Mouse (Mus musculus): ENCODE measurements around the gene Poldip2.
"Not testable (repeated sequence)": the region's sequence is repeated elsewhere in the genome, so short reads cannot be mapped to it uniquely, and the experiment has no call there.

The Poldip2 gene

DNA sequence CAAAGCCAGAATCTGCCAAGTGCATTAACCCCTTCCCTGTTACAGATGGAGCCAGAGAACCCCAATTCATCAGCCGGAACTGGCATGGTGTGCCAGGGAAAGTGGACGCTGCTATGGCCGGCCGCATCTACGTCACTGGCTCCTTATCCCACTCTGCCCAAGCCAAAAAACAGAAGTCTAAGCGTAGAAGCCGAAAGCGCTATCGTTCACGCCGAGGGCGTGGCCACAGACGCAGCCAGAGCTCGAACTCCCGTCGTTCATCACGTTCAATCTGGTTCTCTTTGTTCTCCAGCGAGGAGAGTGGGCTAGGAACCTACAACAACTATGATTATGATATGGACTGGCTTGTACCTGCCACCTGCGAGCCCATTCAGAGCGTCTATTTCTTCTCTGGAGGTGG is 10.5 kb upstream of the Poldip2 start:
- no peak for DNase-seq (ENCODE audit: low spot score in 2 of 2)

DNA sequence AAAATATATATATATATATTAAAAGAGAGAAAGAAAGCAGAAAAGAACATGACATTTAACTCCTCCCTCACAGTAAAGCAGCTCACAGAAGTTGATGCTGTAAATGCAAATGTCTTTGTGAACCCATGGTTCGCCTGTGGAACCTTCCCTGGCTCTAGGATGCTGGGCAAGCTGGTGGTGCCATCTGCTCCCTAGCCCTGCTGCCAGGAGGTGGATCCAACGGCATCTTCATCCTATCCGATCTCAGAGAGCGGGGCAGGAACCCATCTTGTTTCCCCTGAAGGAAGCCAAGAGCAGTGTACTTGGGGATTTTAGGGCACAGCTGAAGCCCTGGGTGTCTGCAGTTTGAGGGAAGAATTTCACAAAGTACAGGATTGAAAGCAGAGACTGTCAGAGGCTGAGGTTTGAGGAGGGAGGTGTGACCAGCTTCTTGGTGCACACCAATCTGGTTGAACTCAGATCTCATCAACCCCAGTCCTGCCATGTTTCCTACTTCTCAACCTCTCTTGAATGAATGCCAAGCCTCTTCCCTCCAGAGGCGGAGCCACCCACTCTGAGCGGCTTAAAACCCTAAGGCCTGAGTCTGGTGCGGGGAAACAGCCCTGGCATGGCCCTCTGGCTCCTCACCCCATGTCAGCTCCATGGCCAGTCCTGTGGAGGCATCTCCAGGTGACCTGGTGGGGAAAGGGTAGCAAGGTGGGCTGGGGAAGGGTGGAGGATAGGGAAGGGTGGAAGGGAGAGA is 8.9 kb upstream of the Poldip2 start, which contains the start of gene Sebox:
Gene Sebox (plus strand): TSS at position 539 of the 742 bp plus-strand sequence.
- DNase-seq (ENCODE audit: low spot score in 2 of 2) = no peak

DNA sequence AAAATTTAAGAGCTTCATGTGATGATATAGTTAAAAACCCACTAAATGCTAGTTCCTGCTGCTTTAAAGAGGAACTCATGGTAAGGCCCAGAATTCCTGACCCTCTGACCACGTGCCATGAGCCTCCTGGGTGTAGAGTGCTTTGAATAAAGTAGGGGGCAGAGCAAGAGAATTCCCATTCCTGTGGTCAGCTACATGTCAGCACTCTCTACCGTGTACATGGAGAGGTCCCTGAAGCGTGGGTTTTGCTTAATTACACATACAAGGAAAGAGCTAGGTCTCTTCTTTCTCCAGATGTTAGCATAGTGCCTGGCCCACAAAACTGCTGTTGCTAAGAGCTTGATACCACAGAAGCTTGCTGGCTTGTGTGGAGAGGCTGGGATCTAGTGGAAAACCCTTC is 6.6 kb upstream of the Poldip2 start:
- no peak for DNase-seq (ENCODE audit: low spot score in 2 of 2)

DNA sequence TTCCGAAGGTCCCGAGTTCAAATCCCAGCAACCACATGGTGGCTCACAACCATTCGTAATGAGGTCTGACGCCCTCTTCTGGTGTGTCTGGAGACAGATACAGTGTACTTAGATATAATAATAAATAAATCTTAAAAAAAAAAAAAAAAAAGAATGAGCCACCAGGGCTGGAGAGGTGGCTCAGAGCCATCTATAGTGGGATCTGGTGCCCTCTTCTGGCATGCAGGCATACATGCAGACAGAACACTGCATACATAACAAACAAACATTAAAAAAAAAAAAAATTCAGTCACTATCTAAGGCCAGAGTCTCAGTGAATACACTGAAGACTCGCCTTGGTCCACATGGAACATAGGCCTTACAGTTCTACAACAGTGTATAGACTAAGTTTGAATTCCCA is 2.8 kb upstream of the Poldip2 start:
- no peak for DNase-seq (ENCODE audit: low spot score in 2 of 2)

DNA sequence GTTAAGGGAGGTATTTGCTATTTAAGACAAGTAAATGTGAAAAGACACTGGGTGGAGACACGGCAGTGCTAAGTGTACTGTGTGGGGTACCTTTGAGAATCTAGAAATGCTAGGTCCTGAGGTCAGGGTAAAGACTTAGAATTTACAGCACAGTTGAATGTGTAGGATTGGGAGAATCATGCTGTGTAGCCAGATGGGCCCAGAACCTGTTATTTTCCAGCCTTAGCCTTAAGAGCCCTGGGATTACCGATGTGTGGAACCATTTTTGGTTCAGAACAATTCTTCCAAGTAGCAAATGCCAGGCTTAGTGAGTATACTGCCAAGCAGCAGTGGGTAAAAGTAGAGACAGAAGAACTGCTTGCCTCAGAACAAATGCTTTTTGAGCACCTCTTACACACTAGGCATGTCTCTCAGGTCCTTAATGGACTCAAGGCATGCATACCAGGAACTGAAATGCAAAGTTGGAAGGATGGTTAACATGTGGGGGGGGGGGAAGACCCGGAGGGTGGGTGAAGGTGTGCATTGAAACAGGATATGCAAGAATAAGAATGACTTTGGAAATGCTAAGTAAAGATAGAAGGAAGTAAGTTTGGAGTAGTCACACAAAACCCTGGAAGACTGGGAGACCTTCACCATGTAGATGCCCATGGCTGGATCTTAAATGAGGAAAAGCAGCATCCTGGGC is 1.3 kb downstream of the Poldip2 start:
- DNase-seq (ENCODE audit: low spot score in 2 of 2) = no peak

DNA sequence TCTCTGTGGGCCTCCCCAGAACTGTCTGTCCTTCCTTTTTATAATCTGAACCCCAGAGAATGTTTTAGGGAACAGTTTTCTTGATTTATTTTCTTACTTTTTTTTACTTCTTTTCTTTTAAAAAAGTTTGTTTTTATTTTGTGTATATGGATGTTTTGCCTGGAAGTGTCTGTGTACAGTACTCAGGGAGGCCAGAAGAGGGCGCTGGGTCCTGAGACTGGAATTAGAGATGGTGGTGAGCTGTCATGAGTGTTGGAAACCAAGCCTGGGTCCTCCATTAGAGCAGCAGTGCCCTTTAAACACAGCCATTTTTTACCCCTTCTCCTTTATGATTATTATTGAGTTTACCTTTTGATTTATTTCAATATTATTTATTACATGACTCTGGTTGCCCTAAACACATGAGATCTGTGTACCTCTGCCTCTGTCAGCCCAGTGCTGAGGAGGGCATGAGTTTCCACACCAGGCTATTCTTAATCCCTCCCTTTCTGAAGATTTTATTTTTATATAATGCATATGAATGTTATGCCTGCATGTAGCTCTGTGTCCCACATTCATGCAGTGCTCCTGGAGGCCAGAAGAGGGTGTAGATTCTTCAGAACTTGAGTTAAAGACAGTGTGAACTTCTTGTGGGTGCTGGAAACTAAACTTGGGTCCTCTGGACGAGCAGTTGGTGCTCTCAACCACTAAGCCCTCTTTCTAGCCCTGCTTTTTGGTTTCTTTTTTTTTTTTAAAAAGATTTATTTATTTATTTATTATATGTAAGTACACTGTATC is 3.7 kb downstream of the Poldip2 start:
- no peak for DNase-seq (ENCODE audit: low spot score in 2 of 2)

DNA sequence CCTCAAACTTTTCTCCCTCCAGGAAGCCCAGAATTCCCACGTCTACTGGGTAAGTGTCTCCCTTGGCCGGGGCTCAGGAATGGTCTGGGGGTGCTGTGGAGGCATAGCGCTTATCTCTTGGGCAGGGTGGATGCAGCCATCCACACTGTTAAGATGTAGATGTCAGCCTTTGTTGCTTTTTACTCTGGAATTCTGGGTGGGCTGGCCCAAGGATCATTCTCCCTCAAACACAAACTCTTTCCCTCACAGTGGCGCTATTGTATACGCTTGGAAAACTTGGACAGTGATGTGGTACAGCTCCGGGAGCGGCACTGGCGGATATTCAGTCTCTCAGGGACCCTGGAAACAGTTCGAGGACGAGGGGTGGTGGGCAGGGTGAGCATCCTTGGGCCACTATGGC is 6.9 kb downstream of the Poldip2 start:
- DNase-seq (ENCODE audit: low spot score in 2 of 2) = no peak

DNA sequence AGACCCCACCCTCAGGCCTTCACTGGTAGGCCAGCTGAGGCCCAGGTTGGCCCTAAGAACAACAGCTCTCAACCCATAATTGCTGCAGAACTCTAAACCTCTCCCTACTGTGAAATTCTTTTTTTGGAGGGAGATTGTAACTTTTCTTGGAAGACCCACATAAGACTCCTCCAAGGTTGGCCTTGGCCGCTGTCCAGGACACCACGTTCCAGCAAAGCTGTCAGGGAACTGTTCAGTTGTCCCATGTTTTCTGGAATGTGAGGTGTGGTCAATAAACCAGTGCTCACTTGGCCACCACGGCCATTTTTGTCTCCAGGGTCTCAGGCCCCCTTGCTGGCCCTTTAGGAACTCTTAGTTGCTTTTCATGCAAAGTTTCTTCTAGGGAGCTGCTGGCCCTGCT is 9.9 kb downstream of the Poldip2 start:
- no peak for DNase-seq (ENCODE audit: low spot score in 2 of 2)

DNA sequence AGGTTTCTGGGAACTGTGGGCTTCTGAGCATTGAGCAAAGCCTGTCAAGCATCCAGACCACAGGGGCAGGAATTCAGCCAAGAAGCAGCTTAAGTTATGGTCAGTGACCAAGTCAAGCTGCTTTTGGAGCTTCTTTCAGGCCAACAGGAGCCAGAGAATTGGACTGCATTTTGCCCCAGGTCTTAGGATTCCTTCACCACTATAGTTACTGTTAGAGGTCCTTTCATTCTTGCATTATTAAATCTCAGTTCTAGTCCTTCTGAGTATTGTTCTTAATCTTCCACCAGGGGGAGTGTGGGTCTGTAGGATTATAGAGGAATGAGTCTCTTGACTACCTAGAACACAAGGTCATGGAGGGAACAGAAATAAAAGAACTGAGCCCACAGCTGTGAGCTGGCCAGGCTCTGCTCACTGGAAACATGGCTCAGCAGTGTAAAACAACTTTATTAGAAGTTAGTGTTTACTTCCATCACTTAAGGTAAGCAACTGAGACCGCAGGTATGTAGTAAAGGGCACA is 10.5 kb downstream of the Poldip2 start:
- no peak for DNase-seq (ENCODE audit: low spot score in 2 of 2)

DNA sequence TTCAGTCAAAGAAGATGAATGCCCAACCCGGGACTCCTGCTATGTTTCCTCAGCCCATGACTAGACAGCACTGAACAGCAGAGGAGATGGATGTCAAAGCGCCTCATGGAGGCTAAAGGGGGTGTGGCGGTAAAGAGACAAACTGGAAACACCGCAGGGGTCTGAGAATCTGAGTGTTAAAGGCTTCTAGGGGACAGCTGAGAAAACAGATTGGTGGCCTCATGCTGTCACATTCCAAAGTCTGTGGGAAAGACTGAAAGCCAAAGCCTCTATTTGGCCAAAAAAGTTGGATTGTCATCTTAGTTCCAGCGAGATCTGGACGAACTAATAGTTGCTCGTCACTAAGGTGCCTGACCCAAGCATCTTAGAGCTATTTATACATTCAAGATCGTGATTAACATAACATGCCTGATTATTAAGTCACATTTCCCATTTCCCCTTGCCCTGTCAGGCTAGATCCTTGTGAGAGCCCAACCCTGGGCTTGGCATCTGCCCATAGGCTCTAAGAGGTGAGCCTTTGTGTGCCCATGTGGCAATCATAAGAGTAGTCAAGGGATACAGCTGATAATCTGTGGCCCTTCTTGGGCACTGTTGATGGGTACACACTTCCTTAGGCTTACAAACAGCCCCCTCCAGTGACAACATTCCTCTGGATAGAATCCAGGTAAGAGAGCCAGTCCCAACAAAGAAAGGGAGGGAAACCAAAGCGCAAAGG is 11.4 kb downstream of the Poldip2 start:
- DNase-seq (ENCODE audit: low spot score in 2 of 2) = no peak

DNA sequence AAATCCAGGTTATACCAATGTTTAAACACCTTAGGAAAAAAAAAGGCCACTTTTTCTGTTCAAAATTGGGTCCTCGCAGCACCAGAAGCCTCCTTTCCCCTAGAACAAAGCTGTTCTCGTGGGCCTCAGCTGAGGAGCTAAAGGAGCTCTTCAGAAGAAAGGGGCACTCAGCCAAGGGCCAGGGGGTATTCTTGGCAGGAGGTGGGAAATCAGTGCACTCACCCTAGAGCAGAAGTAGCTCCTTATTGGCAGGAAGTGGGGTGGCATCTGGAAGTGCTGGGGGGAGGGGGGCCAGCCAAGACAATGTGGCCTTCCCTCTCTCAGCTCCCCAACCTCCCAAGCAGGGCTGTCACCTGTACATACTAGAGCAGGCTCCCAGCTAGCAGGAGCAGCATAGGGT is 12.8 kb downstream of the Poldip2 start:
- no peak for DNase-seq (ENCODE audit: low spot score in 2 of 2)

DNA sequence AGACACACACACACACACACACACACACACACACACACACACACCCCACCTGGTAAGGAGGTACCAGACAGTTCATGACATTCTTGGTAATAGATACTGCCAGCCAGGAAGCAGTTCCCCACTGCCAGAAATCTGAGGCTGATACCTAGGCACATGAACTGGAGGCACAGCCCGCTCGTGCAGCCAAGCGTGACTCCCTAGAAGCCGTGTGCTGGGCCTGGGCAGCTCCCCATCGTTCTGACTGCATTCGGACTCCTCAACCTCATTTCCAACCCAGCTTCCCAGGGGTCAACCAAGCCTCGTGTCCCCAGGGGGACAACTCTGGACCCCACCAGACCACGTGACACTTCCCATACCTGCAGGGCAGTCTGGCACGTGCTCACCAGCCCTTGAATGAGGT is 16.7 kb downstream of the Poldip2 start:
- no peak for DNase-seq (ENCODE audit: low spot score in 2 of 2)

DNA sequence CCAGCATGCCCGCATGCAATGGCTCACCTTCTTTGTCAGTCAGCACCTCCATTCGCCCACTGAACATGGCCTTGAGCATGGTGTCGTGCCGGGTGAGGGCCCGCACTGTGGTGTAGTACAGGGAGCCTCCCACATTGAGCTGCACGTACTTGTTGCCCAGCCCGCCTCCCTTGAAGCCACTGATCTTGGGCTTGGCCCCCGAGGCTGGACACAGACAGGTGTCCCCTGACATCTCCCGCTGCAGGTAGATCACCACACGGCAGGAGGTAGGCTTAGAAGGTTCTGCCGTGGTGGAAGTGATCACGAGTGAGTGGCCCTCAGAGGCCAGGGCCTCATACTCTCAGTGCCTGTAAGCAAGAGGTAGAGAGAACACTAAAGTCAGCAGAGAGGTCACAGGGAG is 18.0 kb downstream of the Poldip2 start:
- DNase-seq (ENCODE audit: low spot score in 2 of 2) = no peak

DNA sequence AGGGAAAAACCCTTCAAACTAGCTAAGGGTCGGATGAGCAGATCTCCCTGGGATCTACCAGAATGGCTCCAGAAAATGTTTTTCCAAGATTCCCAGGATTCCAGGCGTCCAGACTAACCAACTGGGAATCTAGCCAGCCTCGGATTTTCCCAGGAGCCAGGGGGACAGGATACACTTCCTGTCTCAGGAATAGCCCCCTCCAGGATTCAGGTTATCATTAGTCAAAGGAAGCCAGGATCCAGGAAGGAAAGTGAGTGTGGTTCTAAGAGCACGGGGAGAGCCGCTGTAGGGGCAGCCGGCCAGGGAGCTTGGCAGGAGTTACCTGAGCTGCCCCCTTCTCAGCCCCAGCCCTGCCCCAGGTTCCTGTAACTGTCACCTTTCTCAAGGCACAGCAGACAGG is 19.1 kb downstream of the Poldip2 start:
- DNase-seq (ENCODE audit: low spot score in 2 of 2) = no peak

DNA sequence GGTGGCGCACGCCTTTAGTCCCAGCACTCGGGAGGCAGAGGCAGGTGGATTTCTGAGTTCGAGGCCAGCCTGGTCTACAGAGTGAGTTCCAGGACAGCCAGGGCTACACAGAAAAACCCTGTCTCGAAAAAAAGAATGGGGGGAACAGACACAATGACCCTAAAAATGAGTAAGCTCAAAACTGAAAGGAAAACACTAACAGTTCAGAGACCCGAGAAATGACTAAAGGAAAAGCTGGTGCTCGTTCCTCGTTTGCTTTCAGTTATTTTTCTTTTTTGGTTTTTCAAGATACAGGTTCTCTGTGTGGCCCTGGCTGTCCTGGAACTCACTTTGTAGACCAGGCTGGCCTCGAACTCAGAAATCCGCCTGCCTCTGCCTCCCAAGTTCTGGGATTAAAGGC is 19.5 kb downstream of the Poldip2 start:
- DNase-seq (ENCODE audit: low spot score in 2 of 2) = not testable (repeated sequence)

DNA sequence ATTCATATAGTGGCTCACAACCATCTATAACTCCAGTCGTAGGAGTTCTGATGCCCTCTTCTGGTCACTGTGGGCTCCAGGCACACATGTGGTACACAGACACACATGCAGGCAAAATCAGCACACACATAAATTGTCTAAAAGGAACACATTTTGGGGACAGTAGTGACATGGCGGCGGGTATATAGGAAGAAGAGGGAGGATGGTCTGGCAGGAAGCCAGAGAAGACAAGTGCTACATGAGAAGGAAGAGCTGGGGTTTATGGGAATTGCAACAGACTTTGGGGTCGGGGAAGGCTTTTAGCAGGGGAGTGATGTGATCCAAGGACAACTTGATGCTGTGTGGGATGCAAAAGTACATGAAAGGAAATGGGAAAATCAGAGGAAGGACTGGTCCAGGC is 22.5 kb downstream of the Poldip2 start:
- DNase-seq (ENCODE audit: low spot score in 2 of 2) = no peak

DNA sequence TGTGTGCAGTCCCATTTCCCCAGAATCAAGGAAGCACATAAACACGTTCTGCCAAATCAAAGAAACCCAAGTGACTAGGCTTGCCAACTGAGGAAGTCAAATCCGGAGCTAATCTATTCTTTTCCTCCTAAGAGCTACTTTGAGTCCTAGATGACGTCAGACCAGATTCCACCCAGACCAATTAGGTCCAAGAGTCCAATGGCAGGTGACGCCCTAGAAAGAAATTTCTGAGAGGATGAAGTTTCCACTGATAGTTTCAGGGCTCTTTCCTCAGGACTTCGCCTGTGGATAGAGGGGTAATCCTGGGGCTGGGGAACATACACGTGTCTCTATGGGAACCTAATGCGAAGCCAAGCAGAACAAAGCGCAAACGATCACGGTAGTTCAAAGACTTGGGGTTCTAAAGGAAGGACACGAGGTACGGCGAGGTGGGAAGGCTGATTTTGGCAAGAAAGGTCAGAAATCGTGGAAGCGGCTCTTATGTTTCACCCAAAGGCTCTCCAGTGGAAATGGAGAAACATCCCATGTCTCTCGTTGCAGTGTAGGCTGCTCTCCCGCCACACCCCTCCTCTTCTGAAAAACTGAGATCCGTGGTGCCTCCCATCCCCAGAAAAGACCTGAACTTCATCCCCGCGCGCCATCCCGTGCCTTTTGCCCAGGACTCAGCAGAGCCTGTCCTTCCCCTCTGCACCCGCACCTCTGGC is 23.5 kb downstream of the Poldip2 start:
- DNase-seq (ENCODE audit: low spot score in 2 of 2) = no peak

DNA sequence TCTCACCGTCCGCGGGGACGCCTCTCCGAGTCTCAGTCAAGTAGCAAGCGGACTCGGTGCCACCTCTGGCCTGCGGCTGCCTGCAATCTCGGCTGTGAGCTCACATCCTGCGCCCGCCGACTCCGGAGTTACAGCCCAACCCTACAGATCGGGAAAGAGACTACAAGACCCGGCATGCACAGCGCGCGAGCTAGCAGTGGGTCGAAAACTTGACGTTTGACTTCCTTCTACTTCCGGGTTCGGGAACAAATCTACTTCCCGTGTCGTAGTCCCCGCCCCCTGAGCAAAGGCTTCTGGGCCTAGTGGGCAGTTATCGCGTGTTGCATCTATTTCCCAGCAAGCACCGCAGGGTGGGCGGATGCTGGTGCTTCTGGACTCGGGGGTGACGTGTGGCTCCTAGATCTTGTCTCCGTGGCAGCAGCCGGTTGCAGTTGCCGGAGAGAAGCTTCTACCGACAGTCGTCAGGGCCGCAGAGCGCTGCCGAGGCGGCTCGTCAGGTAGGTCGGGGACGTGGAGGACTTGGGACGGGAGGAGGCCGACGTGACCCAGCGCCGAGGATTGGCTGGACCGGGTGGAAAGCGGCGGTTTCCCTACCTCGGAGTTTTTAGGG is 24.2 kb downstream of the Poldip2 start, which contains the start of the genes Tnfaip1 and Ift20:
Gene Tnfaip1 (minus strand): TSS at position 253 of the 610 bp plus-strand sequence.
Gene Ift20 (plus strand): TSS at position 282 of the 610 bp plus-strand sequence.
- peak; percentile 95 to 96 for DNase-seq (ENCODE audit: low spot score in 2 of 2)

DNA sequence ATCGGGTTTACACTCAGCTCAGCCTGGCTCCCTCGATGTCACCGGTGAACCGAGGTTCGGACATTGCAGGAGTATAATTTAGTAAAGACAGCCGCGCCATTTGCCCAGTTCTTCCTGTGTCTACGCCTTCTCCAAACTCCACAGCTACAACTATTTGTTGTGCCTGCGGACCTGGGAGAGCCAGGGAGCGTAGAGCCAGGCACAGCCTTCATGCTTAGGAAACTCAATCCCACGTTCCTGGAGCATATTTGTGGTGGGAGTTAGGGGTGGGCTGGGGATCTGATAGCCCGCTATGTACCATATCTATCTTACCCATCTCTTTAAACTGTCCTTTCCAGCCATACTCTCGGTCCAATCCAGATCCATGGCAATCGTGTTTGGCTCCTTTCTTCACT is 24.7 kb downstream of the Poldip2 start:
- no peak for DNase-seq (ENCODE audit: low spot score in 2 of 2)

DNA sequence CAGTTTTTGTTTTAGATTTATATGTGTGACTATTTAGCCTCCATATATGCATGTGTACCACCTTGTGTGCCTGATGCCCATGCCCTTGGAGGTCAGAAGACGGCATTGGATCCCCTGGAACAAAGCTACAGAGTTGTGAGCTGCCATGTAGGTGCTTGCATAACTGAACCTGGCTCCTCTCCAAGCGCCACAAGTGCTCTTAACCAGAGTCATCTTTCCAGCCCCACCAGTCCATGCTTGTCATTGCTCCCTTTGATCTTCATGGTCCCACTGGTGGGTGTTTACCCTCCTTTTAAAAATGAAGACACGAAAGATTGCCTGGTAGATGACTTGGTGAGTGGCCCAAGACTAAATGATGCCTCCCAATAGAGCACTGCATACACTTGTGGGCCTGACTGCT is 28.4 kb downstream of the Poldip2 start:
- no peak for DNase-seq (ENCODE audit: low spot score in 2 of 2)

Measured in spleen, postnatal 4 days (tissue).